Mouse (Mus musculus): ENCODE measurements around the gene Gm28047. TPM values are rescaled to one million over a fixed set of nuclear protein-coding genes. Genes with fewer than 3 reads are reported as not detected.

Gm28047 gene
- total and polyA plus RNA-seq, 3 experiments, result 0.36 to 1.3 TPM; not detected in 1

- H3K4me3 ChIP-seq, result no peak overlapping the region
- no peaks in the 10 kb centered on the region for H3K79me2 ChIP-seq (replicated peaks; ENCODE audit: control insufficient read depth, insufficient read depth, low read length)
- intact Hi-C loops (cut with DNase I), result no loop called here
- TF ChIP-seq EP300 (IDR thresholded peaks at IDR 0.05; ENCODE audit: insufficient read depth, low read depth, low read length), result no peak
- TF ChIP-seq CTCF (IDR thresholded peaks at IDR 0.05), result no peak
- TF ChIP-seq POLR2A (IDR thresholded peaks at IDR 0.05; ENCODE audit: insufficient read depth, low read depth, low read length), result no peak
- no peaks in the 10 kb centered on the region for H3K27me3 ChIP-seq (ENCODE audit: control insufficient read depth, insufficient read depth, low read length)
- peaks cover 2% of the 10 kb centered on the region; the same call in 1 of the 2 replicates for H3K4me1 ChIP-seq (ENCODE audit: control insufficient read depth, insufficient read depth, low read length)
- no peak overlapping the region for H3K9ac ChIP-seq (ENCODE audit: low read depth, low read length)
- no peaks in the 10 kb centered on the region for H3K36me3 ChIP-seq (ENCODE audit: control insufficient read depth, insufficient read depth, low read length)
- no peak overlapping the region for H3K27ac ChIP-seq
- DNase-seq, result no peak
Observed at GRCm38 (mm10) chr15:102512471-102512870, 112.4 kb downstream of the Gm28047 start.

DNA sequence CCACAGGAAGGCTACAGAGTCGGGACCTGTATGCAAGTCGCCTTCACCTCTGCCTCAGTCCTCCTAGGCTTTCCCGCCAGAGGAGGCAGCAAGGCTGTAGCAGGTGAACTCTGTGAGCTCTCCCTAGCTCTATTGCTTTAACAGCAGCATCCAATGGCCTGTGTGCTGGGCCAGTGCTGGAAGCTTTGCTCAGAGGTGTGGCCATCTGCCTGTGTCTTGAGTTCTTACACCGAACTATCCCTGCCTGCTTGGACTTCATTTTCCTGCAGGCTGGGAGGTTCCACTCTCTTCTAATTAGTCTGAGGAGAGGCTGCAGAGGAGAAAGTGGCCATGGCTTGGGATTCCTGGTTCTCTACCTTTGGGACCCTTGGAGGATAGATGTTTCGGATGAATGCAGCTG lies 112.9 kb downstream of the Gm28047 start:
- no peaks in the 10 kb centered on the region for H3K36me3 ChIP-seq (ENCODE audit: control insufficient read depth, insufficient read depth, low read length)
- no peak for DNase-seq

DNA sequence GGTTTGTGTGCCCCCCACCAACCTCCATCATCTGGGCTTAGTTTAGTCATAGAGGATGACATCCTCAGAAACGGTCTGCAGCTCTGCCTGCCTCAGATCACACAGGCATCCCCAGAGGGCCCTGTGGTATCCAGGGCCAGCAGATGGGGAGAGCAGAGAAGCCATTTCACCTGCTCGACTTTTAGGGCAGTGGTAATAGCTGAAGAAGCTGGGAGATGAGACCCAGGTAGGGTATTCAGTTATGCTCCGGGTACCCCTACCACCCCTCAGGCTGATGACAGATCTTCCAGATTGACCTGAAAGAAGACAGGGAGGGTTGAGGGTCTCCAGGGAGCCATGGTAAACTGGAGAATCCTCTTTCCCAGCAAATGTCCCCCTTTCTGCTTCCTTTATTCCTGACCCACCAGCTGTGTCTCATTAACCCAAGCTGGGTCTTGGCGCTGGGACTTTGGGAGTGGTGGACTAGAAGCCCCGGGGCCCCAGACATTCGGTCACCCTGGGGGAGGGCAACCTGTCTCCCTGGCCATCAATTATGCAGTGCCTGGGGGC lies 113.5 kb downstream of the Gm28047 start:
- Histone ChIP-seq H3K4me1 (ENCODE audit: control insufficient read depth, insufficient read depth, low read length) (peaks cover 2% of the 10 kb centered on the region; the same call in 1 of the 2 replicates), H3K4me3 (no peak overlapping the region; the same call in 1 of the 2 replicates), H3K36me3 (ENCODE audit: control insufficient read depth, insufficient read depth, low read length) (no peaks in the 10 kb centered on the region), H3K27me3 (ENCODE audit: control insufficient read depth, insufficient read depth, low read length) (no peaks in the 10 kb centered on the region), H3K9ac (ENCODE audit: low read depth, low read length) (no peak overlapping the region), H3K27ac (peak overlapping the region; percentile 18; the same call in 1 of the 2 replicates), H3K79me2 (replicated peaks; ENCODE audit: control insufficient read depth, insufficient read depth, low read length) (no peaks in the 10 kb centered on the region)
- WGBS, result 29% methylated on average over 6 of the region's 6 CpGs
- intact Hi-C loops (cut with DNase I), result no loop called here
- DNase-seq, result no peak
- no peak for TF ChIP-seq POLR2A (IDR thresholded peaks at IDR 0.05; ENCODE audit: insufficient read depth, low read depth, low read length)
- TF ChIP-seq CTCF (IDR thresholded peaks at IDR 0.05), result no peak
- TF ChIP-seq EP300 (IDR thresholded peaks at IDR 0.05; ENCODE audit: insufficient read depth, low read depth, low read length), result no peak

More for the DNA sequence above, 112.9 kb downstream of the Gm28047 start:
- WGBS, result 68% methylated on average over 5 of the region's 5 CpGs
- Histone ChIP-seq H3K4me1 (ENCODE audit: control insufficient read depth, insufficient read depth, low read length) (peaks cover 2% of the 10 kb centered on the region; the same call in 1 of the 2 replicates), H3K9ac (ENCODE audit: low read depth, low read length) (no peak overlapping the region), H3K27me3 (ENCODE audit: control insufficient read depth, insufficient read depth, low read length) (no peaks in the 10 kb centered on the region), H3K79me2 (replicated peaks; ENCODE audit: control insufficient read depth, insufficient read depth, low read length) (no peaks in the 10 kb centered on the region), H3K27ac (no peak overlapping the region), H3K4me3 (no peak overlapping the region)
- TF ChIP-seq EP300 (IDR thresholded peaks at IDR 0.05; ENCODE audit: insufficient read depth, low read depth, low read length) (no peak), POLR2A (IDR thresholded peaks at IDR 0.05; ENCODE audit: insufficient read depth, low read depth, low read length) (no peak), CTCF (IDR thresholded peaks at IDR 0.05) (no peak)
- intact Hi-C loops (cut with DNase I), result no loop called here

DNA sequence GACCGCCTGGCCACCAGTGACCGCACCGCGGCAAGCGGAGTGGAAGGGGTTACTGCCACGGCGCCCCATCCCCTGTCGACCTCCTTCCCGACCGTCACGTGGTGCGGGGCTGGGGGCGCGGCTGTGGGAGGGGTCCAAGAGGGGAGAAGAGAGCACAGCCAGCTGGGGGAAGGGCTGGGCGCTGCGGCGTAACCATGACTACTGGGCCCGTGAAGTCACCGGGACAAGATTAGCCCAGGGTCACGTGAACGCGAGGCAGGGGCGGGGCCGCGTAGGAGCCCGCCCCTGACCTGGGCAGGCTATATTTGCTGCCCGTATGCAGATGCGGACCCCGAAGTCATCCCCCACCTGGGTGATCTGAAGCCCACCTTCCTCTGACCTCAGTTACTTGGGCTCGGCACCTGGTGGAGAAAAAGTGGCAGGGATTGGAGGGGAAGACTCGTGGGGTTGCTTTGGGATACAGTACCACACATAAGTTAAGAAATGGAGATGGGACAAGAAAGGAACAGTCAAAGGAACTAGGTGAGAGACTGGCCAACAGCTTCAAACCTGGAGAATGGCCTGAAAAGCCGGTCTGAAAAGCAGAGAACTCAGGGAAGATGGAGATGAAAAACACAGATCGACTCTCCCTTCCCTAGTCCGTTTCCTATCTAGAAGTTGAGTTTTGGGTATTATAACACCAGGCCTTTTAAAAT lies 114.1 kb downstream of the Gm28047 start:
- 3% methylated on average over 34 of the region's 34 CpGs for WGBS
- intact Hi-C loops (cut with DNase I), result no loop called here

GRCm38 (mm10) chr15:102510110-102510509 lies 114.8 kb downstream of the Gm28047 start:
- no peaks in the 10 kb centered on the region for H3K36me3 ChIP-seq (ENCODE audit: control insufficient read depth, insufficient read depth, low read length)
- 15% methylated on average over 9 of the region's 9 CpGs for WGBS
- H3K4me3 ChIP-seq, result peak overlapping the region; percentile 70
- H3K4me1 ChIP-seq (ENCODE audit: control insufficient read depth, insufficient read depth, low read length), result no peaks in the 10 kb centered on the region; the same call in 1 of the 2 replicates
- H3K9ac ChIP-seq (ENCODE audit: low read depth, low read length), result peak overlapping the region; percentile 79
- H3K79me2 ChIP-seq (replicated peaks; ENCODE audit: control insufficient read depth, insufficient read depth, low read length), result no peaks in the 10 kb centered on the region
- DNase-seq, result no peak
- H3K27ac ChIP-seq, result peak overlapping the region; percentile 10; the same call in 1 of the 2 replicates
- intact Hi-C loops (cut with DNase I), result no loop called here
- TF ChIP-seq POLR2A (IDR thresholded peaks at IDR 0.05; ENCODE audit: insufficient read depth, low read depth, low read length) (no peak), CTCF (IDR thresholded peaks at IDR 0.05) (no peak), EP300 (IDR thresholded peaks at IDR 0.05; ENCODE audit: insufficient read depth, low read depth, low read length) (no peak)
- H3K27me3 ChIP-seq (ENCODE audit: control insufficient read depth, insufficient read depth, low read length), result no peaks in the 10 kb centered on the region

More for the DNA sequence above, 114.1 kb downstream of the Gm28047 start:
- Histone ChIP-seq H3K36me3 (ENCODE audit: control insufficient read depth, insufficient read depth, low read length) (no peaks in the 10 kb centered on the region), H3K79me2 (replicated peaks; ENCODE audit: control insufficient read depth, insufficient read depth, low read length) (no peaks in the 10 kb centered on the region), H3K27me3 (ENCODE audit: control insufficient read depth, insufficient read depth, low read length) (no peaks in the 10 kb centered on the region), H3K4me1 (ENCODE audit: control insufficient read depth, insufficient read depth, low read length) (no peaks in the 10 kb centered on the region; the same call in 1 of the 2 replicates), H3K4me3 (peak overlapping the region; percentile 70), H3K27ac (peak overlapping the region; percentile 18; the same call in 1 of the 2 replicates), H3K9ac (ENCODE audit: low read depth, low read length) (peak overlapping the region; percentile 79)
- TF ChIP-seq POLR2A (IDR thresholded peaks at IDR 0.05; ENCODE audit: insufficient read depth, low read depth, low read length) (peak; percentile 41), CTCF (IDR thresholded peaks at IDR 0.05) (no peak), EP300 (IDR thresholded peaks at IDR 0.05; ENCODE audit: insufficient read depth, low read depth, low read length) (peak; percentile 36; the same call in 1 of the 2 replicates)
- DNase-seq, result peak; percentile 84 to 85

DNA sequence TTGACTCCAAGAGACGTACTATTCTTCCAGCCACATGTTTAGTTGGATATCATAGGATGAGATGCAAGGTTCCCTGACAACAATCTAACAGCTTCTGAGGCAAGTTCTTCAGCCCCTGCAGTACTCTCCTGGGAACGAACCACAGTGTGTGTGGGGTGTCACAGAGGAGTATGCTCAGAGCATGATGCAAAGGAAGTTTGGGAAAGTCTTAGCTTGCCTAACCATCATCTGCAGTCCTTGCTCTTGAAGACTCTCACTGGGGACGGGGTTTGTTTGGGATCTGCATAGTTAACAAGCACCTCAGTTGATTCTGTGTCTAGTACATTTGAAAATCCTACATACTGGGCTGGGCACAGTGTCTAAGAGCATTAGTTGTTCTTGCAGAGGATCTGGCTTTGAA lies 116.5 kb downstream of the Gm28047 start:
- intact Hi-C loops (cut with DNase I), result no loop called here
- Histone ChIP-seq H3K4me3 (no peak overlapping the region), H3K27ac (no peak overlapping the region), H3K9ac (ENCODE audit: low read depth, low read length) (no peak overlapping the region), H3K4me1 (ENCODE audit: control insufficient read depth, insufficient read depth, low read length) (no peaks in the 10 kb centered on the region; the same call in 1 of the 2 replicates), H3K79me2 (replicated peaks; ENCODE audit: control insufficient read depth, insufficient read depth, low read length) (no peaks in the 10 kb centered on the region), H3K27me3 (ENCODE audit: control insufficient read depth, insufficient read depth, low read length) (no peaks in the 10 kb centered on the region), H3K36me3 (ENCODE audit: control insufficient read depth, insufficient read depth, low read length) (no peaks in the 10 kb centered on the region)
- 76% methylated on average over 3 of the region's 3 CpGs for WGBS
- TF ChIP-seq EP300 (IDR thresholded peaks at IDR 0.05; ENCODE audit: insufficient read depth, low read depth, low read length), result no peak
- no peak for TF ChIP-seq POLR2A (IDR thresholded peaks at IDR 0.05; ENCODE audit: insufficient read depth, low read depth, low read length)
- TF ChIP-seq CTCF (IDR thresholded peaks at IDR 0.05), result no peak
- no peak for DNase-seq
